Mouse (Mus musculus): ENCODE data around the gene Epb41.

- TF ChIP-seq POLR2A (IDR thresholded peaks at IDR 0.05; ENCODE audit: low read depth, low read length) (no peak), CTCF (IDR thresholded peaks at IDR 0.05; ENCODE audit: borderline replicate concordance, insufficient read depth, low read length) (peak; percentile 82)
Observed at GRCm38 (mm10) chr4:132088921-132089320, 13.8 kb upstream of the Epb41 start.

Data from embryonic fibroblast, embryonic 13.5 days (primary cell).